Mouse (Mus musculus) liver, adult 2 months (tissue): ENCODE measurements around the gene Epha8.

Experiments used
- CTCF ChIP-seq: fragments of 200-500 bp; IDR thresholded peaks from 2 replicates; pipeline ENCODE4 v1.5.1; 2011; ENCODE audit warnings: low read depth, low read length, control low read depth
- POLR2A ChIP-seq: fragments of 200-500 bp; IDR thresholded peaks from 2 replicates; pipeline ENCODE4 v1.6.1; 2011; ENCODE audit warnings: low read length, control low read depth; ENCODE audit not compliant: insufficient read depth; ENCODE audit errors: extremely low read depth

DNA sequence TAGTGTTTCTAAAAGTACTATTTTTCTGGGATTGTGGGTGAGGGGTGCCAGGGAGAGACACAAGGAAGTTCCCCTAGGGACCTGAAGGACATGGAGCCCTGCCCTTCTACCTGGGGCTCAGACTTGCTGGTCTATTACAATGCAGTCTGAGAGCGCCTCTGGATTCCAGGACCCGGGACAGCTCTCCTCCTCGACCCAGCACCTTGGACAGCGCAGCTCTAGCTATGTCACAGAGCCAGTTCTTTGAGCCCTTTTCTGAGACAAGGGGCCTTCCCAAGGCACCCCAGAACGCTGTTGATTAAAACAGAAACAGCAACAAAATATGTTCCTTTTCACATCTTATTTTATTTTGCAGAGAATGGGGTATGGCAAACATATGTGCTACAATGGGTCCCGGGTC lies 32.1 kb downstream of the Epha8 start:
- no peak for TF ChIP-seq CTCF
- TF ChIP-seq POLR2A: no peak
